Mouse (Mus musculus) stomach, embryonic 14.5 days (tissue): Measurements from ENCODE around the gene 1600012H06Rik. TPM values are rescaled to one million over a fixed set of nuclear protein-coding genes. Genes with fewer than 3 reads are reported as not detected.
"Not testable (repeated sequence)": the region's sequence is repeated elsewhere in the genome, so short reads cannot be mapped to it uniquely, and the experiment has no call there.

ENCODE experiments used
- ATAC-seq: fragments of 200-750 bp; cut with Nextera tagmentation; 2 replicates; pipeline ENCODE4 v1.8.0; 2017; ENCODE audit warnings: low read depth, moderate TSS enrichment; ENCODE audit not compliant: insufficient number of reproducible peaks, insufficient read depth, low FRiP score
- H3K27ac ChIP-seq: fragments of 300-500 bp; sonication (generic); 2 replicates; pipeline ENCODE4 v1.5.1; 2014; ENCODE audit warnings: mild to moderate bottlenecking, low read length, moderate library complexity, mixed read lengths
- H3K27me3 ChIP-seq: fragments of 300-500 bp; sonication (generic); 2 replicates; pipeline ENCODE4 v1.6.1; 2014; ENCODE audit warnings: low read length, control low read depth, mixed read lengths; ENCODE audit not compliant: control insufficient read depth, insufficient read depth
- H3K36me3 ChIP-seq: fragments of 300-500 bp; sonication (generic); 2 replicates; pipeline ENCODE4 v1.6.1; 2014; ENCODE audit warnings: mild to moderate bottlenecking, control low read depth, low read length, moderate library complexity, mixed read lengths; ENCODE audit not compliant: control insufficient read depth, insufficient read depth
- H3K4me1 ChIP-seq: fragments of 300-500 bp; sonication (generic); 2 replicates; pipeline ENCODE4 v1.6.1; 2014; ENCODE audit warnings: low read length, control low read depth, mixed read lengths; ENCODE audit not compliant: control insufficient read depth, insufficient read depth
- H3K4me2 ChIP-seq: fragments of 300-500 bp; sonication (generic); replicated peaks from 2 replicates; pipeline ENCODE4 v1.6.1; 2014; ENCODE audit warnings: low read depth, low read length, control low read depth
- H3K4me3 ChIP-seq: fragments of 300-500 bp; sonication (generic); 2 replicates; pipeline ENCODE4 v1.5.1; 2014; ENCODE audit warnings: low read depth, low read length, control low read depth
- H3K9ac ChIP-seq: fragments of 300-500 bp; sonication (generic); replicated peaks from 2 replicates; pipeline ENCODE4 v1.6.1; 2014; ENCODE audit warnings: low read depth, mild to moderate bottlenecking, control low read depth, low read length, moderate library complexity, mixed read lengths
- H3K9me3 ChIP-seq: fragments of 300-500 bp; sonication (generic); 2 replicates; pipeline ENCODE4 v1.6.1; 2016; ENCODE audit warnings: low read depth, low read length, control low read depth; ENCODE audit not compliant: control insufficient read depth
- WGBS: fragments of 180-500 bp; shearing (Covaris S2); extraction: QIAGEN DNeasy Blood & Tissue Kit; methylation state at CpG from one replicate; pipeline ENCODE4 v1.1.7; 2014; 5-methylcytosine and 5-hydroxymethylcytosine counted together
- polyA plus RNA-seq: library from polyadenylated mRNA; unstranded; fragments of >200 nt; fragmentation: Nextera tagmentation; extraction: Ambion mirVana; gene quantifications from 2 replicates; pipeline ENCODE4 v1.2.1, GENCODE M21; 2014

1600012H06Rik gene
- polyA plus RNA-seq, 1 experiment from 2014 or later = 35.5 TPM

- no peak overlapping the region for H3K4me3 ChIP-seq
- H3K27ac ChIP-seq = no peak overlapping the region
- H3K27me3 ChIP-seq = no peaks in the 10 kb centered on the region
- no peaks in the 10 kb centered on the region for H3K4me1 ChIP-seq
- no peak overlapping the region for H3K4me2 ChIP-seq
- H3K9me3 ChIP-seq = no peaks in the 10 kb centered on the region
- peaks cover 52% of the 10 kb centered on the region for H3K36me3 ChIP-seq
- ATAC-seq = no peak
- WGBS = 89% methylated on average over 8 of the region's 8 CpGs
- no peak overlapping the region for H3K9ac ChIP-seq
Measured at GRCm38 (mm10) chr17:14953452-14953851, 10.5 kb downstream of the 1600012H06Rik start.

- Histone ChIP-seq H3K4me2 (no peak overlapping the region), H3K9ac (no peak overlapping the region), H3K4me1 (peaks cover 6% of the 10 kb centered on the region; the same call in 1 of the 2 replicates), H3K27me3 (no peaks in the 10 kb centered on the region), H3K4me3 (no peak overlapping the region), H3K9me3 (no peaks in the 10 kb centered on the region), H3K27ac (no peak overlapping the region), H3K36me3 (peaks cover 18% of the 10 kb centered on the region)
- ATAC-seq = no peak
- WGBS = 92% methylated on average over 5 of the region's 5 CpGs
Measured at GRCm38 (mm10) chr17:14958686-14959327, 15.8 kb downstream of the 1600012H06Rik start.

- Histone ChIP-seq H3K27me3 (no peaks in the 10 kb centered on the region), H3K4me3 (peak overlapping the region; percentile 57), H3K9me3 (no peaks in the 10 kb centered on the region), H3K27ac (no peak overlapping the region), H3K4me2 (peak overlapping the region; percentile 86), H3K36me3 (peaks cover 7% of the 10 kb centered on the region; the same call in 1 of the 2 replicates), H3K4me1 (peaks cover 6% of the 10 kb centered on the region; the same call in 1 of the 2 replicates), H3K9ac (no peak overlapping the region; the same call in 1 of the 2 replicates)
- ATAC-seq = no peak
- 24% methylated on average over 3 of the region's 3 CpGs for WGBS
Measured at GRCm38 (mm10) chr17:14959979-14960378, 17.0 kb downstream of the 1600012H06Rik start.

- H3K4me1 ChIP-seq = peaks cover 6% of the 10 kb centered on the region; the same call in 1 of the 2 replicates
- peaks cover 7% of the 10 kb centered on the region; the same call in 1 of the 2 replicates for H3K36me3 ChIP-seq
- peak overlapping the region; percentile 57 for H3K4me3 ChIP-seq
- H3K9me3 ChIP-seq = no peaks in the 10 kb centered on the region
- 0% methylated on average over 18 of the region's 23 CpGs for WGBS
- peak overlapping the region; percentile 86 for H3K4me2 ChIP-seq
- H3K9ac ChIP-seq = peak overlapping the region; percentile 57
- no peaks in the 10 kb centered on the region for H3K27me3 ChIP-seq
- no peak overlapping the region for H3K27ac ChIP-seq
- ATAC-seq = peak; percentile 11; the same call in 1 of the 2 replicates
Measured at GRCm38 (mm10) chr17:14960520-14960919, 17.5 kb downstream of the 1600012H06Rik start.

- peak within 1 kb of the TSS; percentile 57 for H3K4me3 ChIP-seq
- H3K27me3 ChIP-seq, H3K9me3 ChIP-seq, H3K4me1 ChIP-seq, H3K27ac ChIP-seq, H3K36me3 ChIP-seq: not testable (repeated sequence)
- H3K9ac ChIP-seq = peak within 1 kb of the TSS; percentile 57
- under 1% methylated on average over 36 of the region's 100 CpGs for WGBS
- peak; percentile 64 for ATAC-seq
- peak within 1 kb of the TSS; percentile 86 for H3K4me2 ChIP-seq
Measured at GRCm38 (mm10) chr17:14960951-14961556, 18.1 kb downstream of the 1600012H06Rik start, which contains the start of gene Phf10. Gene Phf10, minus strand, starts transcription at chr17:14961273.

GRCm38 (mm10) chr17:14961557-14962154, 18.7 kb downstream of the 1600012H06Rik start:
- not testable (repeated sequence) for H3K36me3 ChIP-seq, H3K9me3 ChIP-seq, H3K9ac ChIP-seq, H3K27me3 ChIP-seq, H3K4me3 ChIP-seq, H3K4me1 ChIP-seq, H3K4me2 ChIP-seq, H3K27ac ChIP-seq
- peak; percentile 92 for ATAC-seq
- no CpG with 5 or more reads among the region's 44 CpGs for WGBS

GRCm38 (mm10) chr17:14968373-14968913, 25.5 kb downstream of the 1600012H06Rik start:
- not testable (repeated sequence) for H3K9me3 ChIP-seq, H3K4me3 ChIP-seq, H3K27me3 ChIP-seq, H3K4me1 ChIP-seq, H3K9ac ChIP-seq, H3K36me3 ChIP-seq, H3K27ac ChIP-seq, H3K4me2 ChIP-seq, ATAC-seq
- no CpG with 5 or more reads among the region's 6 CpGs for WGBS

GRCm38 (mm10) chr17:14977718-14978361, 34.9 kb downstream of the 1600012H06Rik start:
- not testable (repeated sequence) for H3K4me2 ChIP-seq, ATAC-seq, H3K27ac ChIP-seq, H3K9ac ChIP-seq, H3K9me3 ChIP-seq, H3K4me3 ChIP-seq, H3K4me1 ChIP-seq, H3K36me3 ChIP-seq, H3K27me3 ChIP-seq
- 0% methylated on average over 4 of the region's 7 CpGs for WGBS
